Mouse (Mus musculus): ENCODE data around the gene Ppp6r3. TPM values are rescaled to one million over a fixed set of nuclear protein-coding genes. Genes with fewer than 3 reads are reported as not detected.

Ppp6r3 gene
- polyA plus RNA-seq, 1 experiment from 2014 or later = 53.9 TPM

- no peak for DNase-seq (ENCODE audit: low spot score)
- no peaks in the 10 kb centered on the region for H3K9me3 ChIP-seq (ENCODE audit: control insufficient read depth, low read length)
- H3K27me3 ChIP-seq (replicated peaks; ENCODE audit: control insufficient read depth, insufficient read depth, low read length) = no peaks in the 10 kb centered on the region
- H3K9ac ChIP-seq (ENCODE audit: low read depth, low read length) = no peak overlapping the region
- no peak for ATAC-seq (replicated peaks; ENCODE audit: low FRiP score)
- 66% methylated on average over 7 of the region's 7 CpGs for WGBS
- no peaks in the 10 kb centered on the region for H3K36me3 ChIP-seq (ENCODE audit: control insufficient read depth, insufficient read depth, low read length)
- H3K4me1 ChIP-seq (replicated peaks; ENCODE audit: control insufficient read depth, insufficient read depth, low read length) = no peaks in the 10 kb centered on the region
- H3K4me2 ChIP-seq = no peak overlapping the region
- H3K27ac ChIP-seq (ENCODE audit: low read depth, low read length) = no peak overlapping the region
- H3K4me3 ChIP-seq (ENCODE audit: low read depth, low read length) = no peak overlapping the region
Observed at GRCm38 (mm10) chr19:3431066-3431465, 144.5 kb downstream of the Ppp6r3 start.

- Histone ChIP-seq H3K27me3 (replicated peaks; ENCODE audit: control insufficient read depth, insufficient read depth, low read length) (no peaks in the 10 kb centered on the region), H3K4me2 (no peak overlapping the region), H3K9ac (ENCODE audit: low read depth, low read length) (no peak overlapping the region), H3K9me3 (ENCODE audit: control insufficient read depth, low read length) (no peaks in the 10 kb centered on the region), H3K27ac (ENCODE audit: low read depth, low read length) (no peak overlapping the region), H3K36me3 (ENCODE audit: control insufficient read depth, insufficient read depth, low read length) (no peaks in the 10 kb centered on the region), H3K4me1 (replicated peaks; ENCODE audit: control insufficient read depth, insufficient read depth, low read length) (no peaks in the 10 kb centered on the region), H3K4me3 (ENCODE audit: low read depth, low read length) (no peak overlapping the region)
- DNase-seq (ENCODE audit: low spot score) = no peak
- no peak for ATAC-seq (replicated peaks; ENCODE audit: low FRiP score)
- 59% methylated on average over 7 of the region's 7 CpGs for WGBS
Observed at GRCm38 (mm10) chr19:3429156-3429816, 146.3 kb downstream of the Ppp6r3 start.

DNA sequence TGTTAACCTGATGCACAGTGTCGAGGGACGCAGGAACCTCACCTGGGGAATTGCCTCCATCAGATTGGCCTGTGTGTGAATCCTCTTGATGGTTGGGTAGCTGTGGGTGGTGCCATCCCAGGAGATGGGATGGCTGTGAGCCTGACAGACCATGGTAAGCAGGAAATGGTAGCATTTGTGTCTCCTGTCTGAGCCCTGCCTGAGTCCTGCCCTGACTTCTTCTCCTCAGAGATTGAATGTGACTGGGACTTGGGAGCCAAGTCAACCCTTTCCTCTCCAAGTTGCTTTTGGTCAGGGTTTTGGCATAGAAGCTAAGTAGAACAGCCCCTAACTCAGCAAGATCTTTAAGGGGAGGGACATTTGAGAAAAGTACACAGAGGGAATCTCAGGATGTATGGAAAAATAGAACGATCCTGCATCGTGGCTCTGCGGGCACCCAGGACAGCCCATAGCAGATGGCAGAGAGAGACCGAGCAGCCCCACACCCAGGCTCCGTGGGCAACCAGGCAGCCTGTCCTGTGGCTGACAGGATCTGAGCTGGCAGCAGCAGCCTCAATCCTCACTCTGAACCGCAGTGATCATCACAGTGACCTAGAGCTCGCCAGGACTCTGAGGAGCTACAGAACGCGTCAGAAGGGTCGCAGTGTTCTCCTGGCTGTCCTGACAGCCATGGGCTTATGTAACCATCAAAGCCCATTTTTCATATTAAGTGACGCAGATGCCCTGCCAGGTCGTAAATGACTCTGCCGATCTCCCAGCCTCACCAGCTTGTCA, 147.3 kb downstream of the Ppp6r3 start:
- no peaks in the 10 kb centered on the region for H3K36me3 ChIP-seq (ENCODE audit: control insufficient read depth, insufficient read depth, low read length)
- no peaks in the 10 kb centered on the region for H3K4me1 ChIP-seq (replicated peaks; ENCODE audit: control insufficient read depth, insufficient read depth, low read length)
- no peak overlapping the region for H3K4me2 ChIP-seq
- WGBS = 81% methylated on average over 15 of the region's 15 CpGs
- no peak overlapping the region for H3K9ac ChIP-seq (ENCODE audit: low read depth, low read length)
- no peak for ATAC-seq (replicated peaks; ENCODE audit: low FRiP score)
- no peaks in the 10 kb centered on the region for H3K9me3 ChIP-seq (ENCODE audit: control insufficient read depth, low read length)
- DNase-seq (ENCODE audit: low spot score) = no peak
- H3K27me3 ChIP-seq (replicated peaks; ENCODE audit: control insufficient read depth, insufficient read depth, low read length) = no peaks in the 10 kb centered on the region
- H3K27ac ChIP-seq (ENCODE audit: low read depth, low read length) = no peak overlapping the region
- H3K4me3 ChIP-seq (ENCODE audit: low read depth, low read length) = no peak overlapping the region

DNA sequence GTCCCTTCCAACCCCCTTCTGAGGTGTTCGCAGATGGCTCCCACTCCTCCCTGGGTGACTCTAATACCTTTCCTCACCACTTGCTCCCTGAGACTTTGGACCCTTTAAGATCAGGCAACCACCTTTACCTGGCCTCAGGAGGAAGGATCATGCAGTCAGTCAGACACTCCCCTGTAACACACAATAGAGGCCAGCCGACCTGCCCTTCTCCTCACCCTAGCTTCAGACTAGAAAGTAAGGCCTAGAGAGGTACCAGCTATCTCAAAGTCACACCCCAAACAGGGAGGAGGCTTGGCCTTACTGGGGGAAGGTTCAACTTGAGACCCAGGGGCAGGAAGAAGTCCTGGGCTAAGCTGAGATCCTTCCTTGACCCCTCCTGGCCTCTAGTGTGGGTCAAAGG, 151.3 kb downstream of the Ppp6r3 start:
- no peaks in the 10 kb centered on the region for H3K27me3 ChIP-seq (replicated peaks; ENCODE audit: control insufficient read depth, insufficient read depth, low read length)
- WGBS = 77% methylated on average over 2 of the region's 2 CpGs
- no peak overlapping the region for H3K4me2 ChIP-seq
- ATAC-seq (replicated peaks; ENCODE audit: low FRiP score) (no peak), DNase-seq (ENCODE audit: low spot score) (no peak)
- no peaks in the 10 kb centered on the region for H3K9me3 ChIP-seq (ENCODE audit: control insufficient read depth, low read length)
- H3K27ac ChIP-seq (ENCODE audit: low read depth, low read length) = no peak overlapping the region
- no peaks in the 10 kb centered on the region for H3K4me1 ChIP-seq (replicated peaks; ENCODE audit: control insufficient read depth, insufficient read depth, low read length)
- H3K36me3 ChIP-seq (ENCODE audit: control insufficient read depth, insufficient read depth, low read length) = no peaks in the 10 kb centered on the region
- no peak overlapping the region for H3K4me3 ChIP-seq (ENCODE audit: low read depth, low read length)
- no peak overlapping the region for H3K9ac ChIP-seq (ENCODE audit: low read depth, low read length)

- no peak for ATAC-seq (replicated peaks; ENCODE audit: low FRiP score)
- Histone ChIP-seq H3K36me3 (ENCODE audit: control insufficient read depth, insufficient read depth, low read length) (no peaks in the 10 kb centered on the region), H3K27me3 (replicated peaks; ENCODE audit: control insufficient read depth, insufficient read depth, low read length) (no peaks in the 10 kb centered on the region), H3K4me2 (no peak overlapping the region), H3K9ac (ENCODE audit: low read depth, low read length) (no peak overlapping the region), H3K4me3 (ENCODE audit: low read depth, low read length) (no peak overlapping the region), H3K4me1 (replicated peaks; ENCODE audit: control insufficient read depth, insufficient read depth, low read length) (no peaks in the 10 kb centered on the region), H3K27ac (ENCODE audit: low read depth, low read length) (no peak overlapping the region), H3K9me3 (ENCODE audit: control insufficient read depth, low read length) (no peaks in the 10 kb centered on the region)
- WGBS = 50% methylated on average over 4 of the region's 4 CpGs
- no peak for DNase-seq (ENCODE audit: low spot score)
Observed at GRCm38 (mm10) chr19:3422981-3423380, 152.6 kb downstream of the Ppp6r3 start.

DNA sequence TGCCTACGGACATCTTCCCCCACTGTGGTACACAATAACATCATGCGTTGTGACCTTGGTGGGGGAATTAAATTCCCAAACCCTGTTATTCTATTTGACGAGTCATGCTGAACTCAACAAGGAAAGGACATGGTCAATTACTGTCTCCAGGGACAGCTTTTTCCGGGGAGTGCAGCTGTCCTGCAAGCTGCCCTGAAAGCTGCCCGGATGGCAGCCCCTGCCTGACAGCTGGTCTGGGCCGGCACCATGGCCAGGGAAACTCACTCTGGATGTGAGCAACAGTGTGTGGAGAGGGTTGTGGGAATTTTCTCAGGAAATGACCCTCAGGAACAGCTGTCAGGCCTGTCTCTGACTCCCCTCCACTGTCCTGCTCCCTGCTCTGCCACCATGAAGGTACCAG, 153.1 kb downstream of the Ppp6r3 start:
- ATAC-seq (replicated peaks; ENCODE audit: low FRiP score) = no peak
- Histone ChIP-seq H3K9ac (ENCODE audit: low read depth, low read length) (no peak overlapping the region), H3K27me3 (replicated peaks; ENCODE audit: control insufficient read depth, insufficient read depth, low read length) (no peaks in the 10 kb centered on the region), H3K27ac (ENCODE audit: low read depth, low read length) (no peak overlapping the region), H3K4me2 (no peak overlapping the region), H3K4me3 (ENCODE audit: low read depth, low read length) (no peak overlapping the region), H3K9me3 (ENCODE audit: control insufficient read depth, low read length) (no peaks in the 10 kb centered on the region), H3K36me3 (ENCODE audit: control insufficient read depth, insufficient read depth, low read length) (no peaks in the 10 kb centered on the region), H3K4me1 (replicated peaks; ENCODE audit: control insufficient read depth, insufficient read depth, low read length) (no peaks in the 10 kb centered on the region)
- WGBS = 85% methylated on average over 6 of the region's 6 CpGs
- DNase-seq (ENCODE audit: low spot score) = no peak

- Histone ChIP-seq H3K36me3 (ENCODE audit: control insufficient read depth, insufficient read depth, low read length) (no peaks in the 10 kb centered on the region), H3K27me3 (replicated peaks; ENCODE audit: control insufficient read depth, insufficient read depth, low read length) (peaks cover 17% of the 10 kb centered on the region), H3K9me3 (ENCODE audit: control insufficient read depth, low read length) (no peaks in the 10 kb centered on the region), H3K4me3 (ENCODE audit: low read depth, low read length) (no peak overlapping the region), H3K4me1 (replicated peaks; ENCODE audit: control insufficient read depth, insufficient read depth, low read length) (no peaks in the 10 kb centered on the region), H3K27ac (ENCODE audit: low read depth, low read length) (no peak overlapping the region), H3K4me2 (no peak overlapping the region), H3K9ac (ENCODE audit: low read depth, low read length) (no peak overlapping the region)
- ATAC-seq (replicated peaks; ENCODE audit: low FRiP score) (no peak), DNase-seq (ENCODE audit: low spot score) (no peak)
- WGBS = 52% methylated on average over 5 of the region's 5 CpGs
Observed at GRCm38 (mm10) chr19:3419251-3419650, 156.3 kb downstream of the Ppp6r3 start.

DNA sequence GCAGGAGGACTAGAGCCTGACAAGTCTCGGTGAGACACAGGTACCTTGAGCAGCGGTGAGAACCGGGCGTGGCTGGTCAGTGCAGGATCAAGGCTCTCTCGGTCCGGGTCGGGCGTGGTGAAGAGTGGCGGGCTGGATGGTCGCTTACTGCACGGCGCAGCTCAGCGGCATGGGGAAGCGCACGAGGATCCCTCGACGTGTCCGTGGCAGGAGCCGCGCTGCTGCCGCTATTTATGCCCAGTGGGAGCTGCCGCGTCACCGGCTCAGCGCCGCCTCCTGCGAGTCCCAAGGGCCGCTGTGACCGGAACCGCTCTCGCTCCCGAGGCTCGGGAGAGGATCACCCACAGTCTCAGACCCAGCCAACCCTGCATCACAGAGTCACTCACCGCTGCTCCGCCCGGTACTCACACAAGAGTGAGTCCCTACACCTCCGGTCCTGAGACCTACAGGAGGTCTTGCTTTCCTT, 161.2 kb downstream of the Ppp6r3 start, which contains the start of gene Gal:
Gal (minus strand) TSS at position 277 of the 466 bp plus-strand sequence.
- peaks cover 40% of the 10 kb centered on the region for H3K27me3 ChIP-seq (replicated peaks; ENCODE audit: control insufficient read depth, insufficient read depth, low read length)
- ATAC-seq (replicated peaks; ENCODE audit: low FRiP score) (no peak), DNase-seq (ENCODE audit: low spot score) (no peak)
- H3K4me1 ChIP-seq (replicated peaks; ENCODE audit: control insufficient read depth, insufficient read depth, low read length) = no peaks in the 10 kb centered on the region
- 5% methylated on average over 37 of the region's 37 CpGs for WGBS
- H3K4me3 ChIP-seq (ENCODE audit: low read depth, low read length) = peak within 1 kb of the TSS; percentile 10
- H3K4me2 ChIP-seq = peak within 1 kb of the TSS; percentile 43
- H3K9ac ChIP-seq (ENCODE audit: low read depth, low read length) = no peak within 1 kb of the TSS
- H3K36me3 ChIP-seq (ENCODE audit: control insufficient read depth, insufficient read depth, low read length) = no peaks in the 10 kb centered on the region
- H3K9me3 ChIP-seq (ENCODE audit: control insufficient read depth, low read length) = no peaks in the 10 kb centered on the region
- H3K27ac ChIP-seq (ENCODE audit: low read depth, low read length) = no peak within 1 kb of the TSS

Measured in liver, embryonic 11.5 days (tissue).